Mouse (Mus musculus): ENCODE results near the gene Sdad1. TPM values are rescaled to one million over a fixed set of nuclear protein-coding genes. Genes with fewer than 3 reads are reported as not detected.
"Not testable (repeated sequence)": the region's sequence is repeated elsewhere in the genome, so short reads cannot be mapped to it uniquely, and the experiment has no call there.

Sdad1 gene
- total RNA-seq (2021): 30.5 and 36.1 TPM in 2 replicates
- long read RNA-seq, full-length matches to known transcripts: 3 of 7 reads
- long read RNA-seq, partial matches to known transcripts: 4 of 7 reads
- long read RNA-seq, other reads (novel, unspliced or antisense): 0 of 7 reads

DNA sequence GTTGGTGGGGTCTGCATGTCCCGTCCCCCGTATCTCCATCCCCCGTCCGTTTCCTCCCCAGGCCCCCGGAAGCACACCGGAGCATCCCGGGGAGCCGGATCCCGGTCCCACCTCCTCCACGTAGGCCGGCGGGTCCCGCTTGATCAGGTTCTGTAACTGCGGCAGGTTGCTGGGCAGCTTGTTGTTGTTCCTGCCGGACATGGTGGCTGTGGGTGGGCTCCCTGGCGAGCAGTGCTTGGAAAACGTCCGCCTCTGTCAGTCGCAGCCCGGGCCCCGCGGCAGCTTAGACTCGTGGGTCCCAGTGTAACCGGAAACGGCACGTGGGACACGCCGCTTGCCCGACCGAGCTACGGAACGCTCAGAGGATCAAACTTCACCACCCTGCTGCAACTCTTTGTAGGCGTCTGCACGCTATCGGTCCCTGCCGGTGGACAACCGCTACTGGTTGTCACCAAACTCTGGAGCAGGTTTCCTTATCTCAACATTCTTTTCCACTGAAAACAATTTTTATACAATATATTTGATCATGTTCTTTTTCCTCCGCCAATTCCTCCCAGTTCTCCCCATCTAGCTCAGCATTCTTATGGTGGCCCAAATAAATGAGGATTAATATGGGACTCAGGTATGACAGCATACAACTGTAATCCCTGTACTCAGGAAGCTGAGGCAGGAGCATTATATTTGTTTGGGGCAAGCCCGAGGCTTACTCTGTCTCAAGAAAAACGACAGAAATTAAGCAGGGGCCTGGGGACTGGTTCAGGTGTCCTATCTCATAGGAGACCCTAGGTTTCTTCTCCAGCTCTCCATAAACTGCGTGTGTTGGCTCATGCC is at the start of gene Sdad1:
Gene Sdad1 (minus strand): TSS at position 799 of the 831 bp plus-strand sequence.
- peak; percentile 88 for DNase-seq

DNA sequence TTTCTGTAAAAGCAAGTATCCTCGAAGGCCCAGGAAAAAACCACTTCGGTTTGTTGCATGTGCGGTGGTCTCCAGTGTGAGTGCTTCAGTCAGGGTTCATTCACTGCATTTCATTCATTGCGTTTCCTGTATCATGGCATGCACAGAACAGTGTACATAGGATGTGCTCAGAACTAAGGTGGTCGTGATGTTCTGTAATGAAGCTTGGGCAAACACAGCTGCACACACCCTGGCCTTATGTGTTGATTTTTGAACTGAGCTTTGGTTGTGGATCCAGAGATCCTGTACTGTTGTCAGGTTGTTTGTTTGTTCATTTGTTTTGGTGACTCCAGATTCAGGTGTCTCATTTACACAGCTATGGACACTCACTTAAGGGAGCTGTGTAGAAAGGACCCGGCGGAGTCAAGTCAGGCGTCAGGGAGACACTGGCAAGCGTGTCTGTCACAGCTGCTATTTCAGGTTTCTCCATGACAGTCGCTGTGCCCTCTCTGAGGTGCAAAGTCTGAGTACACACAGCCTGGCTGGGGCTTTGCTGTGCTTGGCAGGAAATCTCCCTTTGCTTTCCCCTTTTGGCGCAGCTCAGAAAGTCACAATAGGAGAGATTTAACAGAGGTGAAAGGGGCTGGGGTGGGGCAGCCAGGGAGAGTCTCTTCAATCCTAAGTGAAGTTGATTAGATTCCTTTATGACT is 48.6 kb upstream of the Sdad1 start:
- DNase-seq: no peak

DNA sequence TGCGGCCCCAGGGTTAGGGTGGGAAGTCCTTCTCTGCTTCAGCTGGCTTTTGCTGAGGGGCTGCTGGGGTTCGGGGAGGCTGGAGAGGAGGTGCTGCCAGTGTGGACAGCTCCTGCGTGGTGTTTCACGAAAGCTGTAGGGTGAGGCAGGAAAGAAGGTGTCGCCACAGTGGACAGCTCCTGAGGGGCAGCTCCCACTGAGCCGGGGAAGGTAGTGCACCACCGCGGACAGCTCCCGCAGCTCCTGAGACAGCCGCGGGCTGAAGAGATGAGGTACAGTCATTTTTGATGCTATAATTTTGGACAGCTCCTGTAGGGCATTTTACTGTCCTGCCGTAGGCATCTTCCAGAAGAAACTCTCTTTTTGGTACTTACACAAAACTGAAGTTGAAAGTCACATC is 47.8 kb upstream of the Sdad1 start:
- peak; percentile 46 for DNase-seq

- peak; percentile 66 for DNase-seq
Observed at GRCm38 (mm10) chr5:92353517-92353916, 43.2 kb upstream of the Sdad1 start.

GRCm38 (mm10) chr5:92352716-92353115 is 42.4 kb upstream of the Sdad1 start:
- not testable (repeated sequence) for DNase-seq

DNA sequence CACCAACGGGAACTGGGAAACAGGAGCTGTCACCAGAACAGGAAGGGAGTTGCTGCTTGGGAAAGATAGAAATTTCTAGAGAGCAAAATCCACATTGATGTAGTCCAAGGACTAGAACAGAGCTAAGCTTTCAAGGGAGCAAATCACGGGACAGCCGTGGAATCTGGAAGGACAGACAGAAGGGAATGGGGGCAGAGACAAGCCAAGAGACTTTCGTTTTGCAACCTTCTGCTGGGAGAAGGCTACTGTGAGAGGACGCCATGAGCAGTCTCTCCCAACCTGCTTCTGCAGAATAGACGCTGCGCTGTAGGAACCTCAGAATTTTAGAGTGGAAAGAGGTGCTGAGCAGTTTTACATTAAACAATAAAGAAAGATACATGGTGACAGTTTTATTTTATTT is 39.5 kb upstream of the Sdad1 start:
- no peak for DNase-seq

GRCm38 (mm10) chr5:92348794-92349413 is 38.6 kb upstream of the Sdad1 start, which contains the start of gene Cxcl10:
Gene Cxcl10, minus strand, starts transcription at chr5:92348889.
- peak; percentile 60 for DNase-seq

- DNase-seq: no peak
Observed at GRCm38 (mm10) chr5:92345006-92345405, 34.7 kb upstream of the Sdad1 start.

DNA sequence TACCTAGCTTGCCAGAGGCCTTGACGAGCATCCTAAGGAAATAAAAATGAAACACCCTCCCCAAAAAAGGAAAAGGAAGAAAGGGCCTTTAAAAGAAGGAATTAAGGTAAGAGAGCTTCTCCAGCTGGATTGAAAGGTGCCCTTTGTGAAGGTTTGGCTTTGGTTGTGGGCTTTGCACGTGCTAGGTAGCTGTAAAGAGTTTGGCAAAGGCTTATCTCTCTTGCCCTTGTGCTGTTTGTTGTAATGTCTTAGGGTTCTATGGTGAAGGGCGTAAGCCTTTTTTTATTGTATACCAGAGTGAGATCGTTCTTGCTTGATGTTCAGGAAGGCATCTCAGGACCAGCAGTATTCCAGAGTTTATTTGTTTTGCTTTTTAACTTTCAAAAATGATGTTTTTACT is 30.3 kb upstream of the Sdad1 start:
- no peak for DNase-seq

DNA sequence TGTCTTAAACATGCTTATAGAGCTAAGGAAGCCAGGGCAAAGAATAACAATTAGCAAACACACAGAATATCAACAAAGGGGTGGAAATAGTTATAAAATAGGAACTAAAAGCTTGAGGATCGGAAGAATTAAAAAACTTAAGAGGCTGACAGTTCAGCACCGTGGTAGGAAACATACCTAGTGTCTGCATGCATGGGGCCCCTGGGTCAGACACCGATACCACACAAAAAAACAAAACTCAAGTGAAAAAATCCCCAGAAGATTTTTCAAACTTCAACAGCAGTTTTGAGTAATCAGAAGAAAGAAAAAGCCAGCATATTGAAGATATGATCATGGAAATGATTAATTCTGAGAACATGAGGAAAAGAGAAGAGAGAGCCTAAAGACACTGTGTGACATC is 26.5 kb upstream of the Sdad1 start:
- DNase-seq: no peak

- no peak for DNase-seq
Observed at GRCm38 (mm10) chr5:92332359-92332840, 22.1 kb upstream of the Sdad1 start.

DNA sequence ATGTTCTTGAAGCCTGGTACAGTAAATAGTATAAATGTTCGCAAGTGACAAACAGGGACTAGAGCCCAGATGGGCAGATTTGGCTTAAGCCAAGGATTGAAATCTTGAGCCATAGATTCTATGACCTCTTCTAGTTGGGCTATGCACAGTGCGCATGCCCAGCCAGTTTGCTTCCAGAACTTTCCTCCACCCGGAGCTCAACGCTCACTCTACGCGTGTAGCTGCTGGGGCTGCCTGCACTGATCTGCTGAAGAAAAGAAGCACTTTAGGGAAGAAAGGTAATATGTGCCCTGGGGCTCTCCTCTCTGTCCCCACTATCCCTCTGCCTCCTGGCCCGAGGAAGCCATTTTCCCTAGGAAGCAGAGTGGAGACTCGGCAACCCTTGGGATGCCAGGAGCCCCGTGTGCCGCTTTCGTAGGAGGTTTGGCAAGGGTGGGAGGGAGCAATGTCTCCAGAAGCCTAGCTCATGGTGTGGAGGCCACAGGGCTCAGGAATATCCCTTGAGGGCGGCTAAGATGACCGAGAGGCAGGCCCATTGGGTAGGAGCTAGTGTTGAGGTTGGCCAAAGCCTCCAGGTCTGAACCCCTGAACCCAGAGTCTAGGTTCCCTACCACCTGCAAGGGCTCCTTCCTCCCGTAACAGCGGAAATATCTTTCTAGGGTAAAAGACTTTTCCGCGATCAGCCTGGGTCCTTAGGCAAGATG is 21.5 kb upstream of the Sdad1 start, which contains the start of gene Art3:
Gene Art3 (plus strand): TSS at position 193 of the 704 bp plus-strand sequence.
- DNase-seq: no peak

DNA sequence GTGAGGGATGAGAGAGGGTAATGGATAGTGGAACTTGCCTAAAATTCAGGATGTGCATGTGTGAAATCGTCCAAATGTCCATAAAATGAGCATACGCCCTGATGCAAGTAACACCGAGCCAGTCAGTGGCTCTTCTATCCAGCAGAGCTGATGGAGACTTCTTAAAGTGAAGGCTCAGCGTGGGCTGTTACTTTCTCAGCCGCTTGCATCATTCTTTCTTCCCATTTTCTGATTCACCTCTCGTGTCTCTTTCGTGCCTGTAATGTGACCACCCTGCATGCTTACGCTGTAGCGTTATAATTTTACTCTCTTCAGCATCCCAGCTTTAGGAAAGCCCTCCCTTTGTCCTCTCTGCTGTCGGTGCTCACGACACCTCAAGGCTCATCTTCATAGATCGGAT is 20.8 kb upstream of the Sdad1 start:
- no peak for DNase-seq

GRCm38 (mm10) chr5:92327929-92328328 is 17.6 kb upstream of the Sdad1 start, which contains the start of gene Cxcl9:
Gene Cxcl9, minus strand, starts transcription at chr5:92328079.
- no peak for DNase-seq

DNA sequence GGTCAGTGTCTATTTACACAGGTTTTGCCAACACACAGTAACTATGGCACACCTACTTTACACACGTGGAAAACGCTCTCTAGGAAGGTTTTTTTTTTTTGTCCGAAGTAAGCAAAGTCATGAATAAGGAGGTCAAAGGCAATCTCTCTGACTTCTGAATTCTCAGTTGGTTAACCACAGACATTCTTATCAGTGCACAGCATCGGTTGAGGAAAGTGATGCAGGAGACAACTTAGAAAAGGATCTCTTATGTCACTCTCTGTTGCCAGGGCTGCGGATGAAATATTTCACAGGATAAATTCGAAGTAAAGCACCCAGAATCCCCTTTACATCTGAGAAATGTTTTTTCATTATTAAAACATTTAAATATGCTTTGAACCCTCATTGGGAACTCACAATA is 17.1 kb upstream of the Sdad1 start:
- DNase-seq: no peak

- DNase-seq: peak; percentile 30
Observed at GRCm38 (mm10) chr5:92323264-92323663, 13.0 kb upstream of the Sdad1 start.

DNA sequence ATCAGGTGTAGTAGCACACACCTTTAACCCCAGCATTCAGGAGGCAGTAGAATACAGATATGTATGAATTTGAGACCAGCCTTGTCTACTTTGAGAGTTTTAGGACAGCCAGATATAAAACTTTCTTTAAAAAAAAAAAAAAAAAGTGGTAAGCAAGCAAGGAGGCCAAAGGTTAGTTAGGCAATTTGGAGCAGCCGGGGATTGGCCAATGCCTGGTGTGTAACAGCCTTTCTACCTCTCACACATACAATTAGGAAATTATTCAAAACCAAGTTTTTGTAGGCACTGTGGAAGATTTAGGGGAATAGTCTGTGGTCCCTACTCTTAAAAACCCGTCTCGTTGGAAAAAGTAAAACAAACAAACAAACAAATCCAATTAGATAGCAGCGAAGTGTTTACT is 12.3 kb upstream of the Sdad1 start:
- DNase-seq: no peak

GRCm38 (mm10) chr5:92321631-92322400 is 11.5 kb upstream of the Sdad1 start:
- no peak for DNase-seq

GRCm38 (mm10) chr5:92318596-92318995 is 8.3 kb upstream of the Sdad1 start:
- DNase-seq: no peak

DNA sequence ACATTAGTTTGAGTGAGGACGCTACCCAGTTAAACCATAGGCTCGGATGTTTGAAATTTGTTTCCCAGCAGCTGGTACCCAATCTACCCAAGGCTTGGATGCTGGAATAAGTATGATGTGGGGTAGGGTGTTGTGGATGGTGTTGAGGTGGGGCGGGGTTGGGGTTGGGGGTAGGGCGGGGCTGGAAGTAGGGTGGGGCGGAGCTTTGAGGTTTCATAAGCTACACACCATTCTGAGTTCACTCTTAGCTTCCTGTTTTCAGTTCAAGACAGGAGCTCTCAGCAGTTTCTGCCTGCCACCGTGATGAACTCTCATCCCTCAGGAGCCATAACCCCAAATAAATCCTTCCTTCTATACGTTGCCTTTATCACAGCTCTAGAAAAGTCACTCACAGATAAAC is 7.8 kb upstream of the Sdad1 start:
- DNase-seq: no peak

DNA sequence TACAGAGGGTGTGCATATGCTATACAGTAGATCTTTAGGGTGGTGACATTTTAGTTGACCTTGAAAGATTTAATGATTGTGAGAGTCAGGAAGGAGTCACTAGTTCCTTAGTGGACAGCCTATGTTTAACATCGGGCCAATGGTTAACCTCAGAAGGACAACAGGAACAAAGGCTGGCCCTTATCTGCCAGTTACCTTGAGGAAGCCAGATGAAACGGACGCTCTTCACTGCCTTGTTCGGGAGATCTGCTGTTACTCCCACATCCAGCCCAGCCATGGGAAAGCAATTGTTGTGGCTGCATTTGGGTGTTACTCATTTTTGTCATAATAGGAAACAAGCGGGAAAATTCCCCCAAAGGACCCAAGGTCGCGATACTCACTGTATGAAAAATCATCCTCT is 3.5 kb upstream of the Sdad1 start:
- DNase-seq: no peak

Measured in adrenal gland, postnatal 25 days (tissue).